17 mouse cellular contexts compared by ENCODE assay signal in the genomic region with DNA sequence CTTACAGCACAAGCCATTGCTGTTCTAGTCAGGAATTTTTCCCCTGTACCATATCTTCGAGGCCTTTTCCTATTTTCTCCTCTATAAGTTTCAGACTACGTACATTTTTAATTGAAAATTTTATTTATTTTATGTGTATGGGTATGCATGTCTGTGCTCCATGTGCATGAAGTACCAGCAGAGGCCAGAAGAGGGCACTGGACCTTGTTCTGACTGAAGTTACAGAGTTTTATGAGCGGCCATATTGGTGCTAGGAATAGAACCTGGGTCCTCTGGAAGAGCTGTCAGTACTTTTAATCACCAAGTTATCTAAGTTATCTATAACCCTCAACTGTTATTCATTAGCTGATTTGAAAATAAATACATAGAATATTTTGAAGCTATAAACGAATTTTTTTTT.
DNase-seq lines count a peak whose midpoint lies in the region; ATAC-seq and TF ChIP-seq lines count a peak whose summit lies in the region.
"Had no signal": no experiment of that assay in that cellular context is flagged by ENCODE, and none has a peak within 500 bp of the region (broad histone marks: within the 10 kb centered on the region; RNA-seq: fewer than 3 reads in every experiment).

No protein-coding gene starts in this region.

- H3K27ac ChIP-seq in left cerebral cortex, adult 2 months = no peak overlapping the region
- H3K27ac ChIP-seq in midbrain, embryonic 15.5 days = no peak overlapping the region
- H3K27ac ChIP-seq: embryonic facial prominence, embryonic 10.5 days; hindbrain, embryonic 14.5 days; macrophage; neural tube, embryonic 13.5 days had no signal

- H3K9me3 ChIP-seq in E14TG2a.4 (ENCODE audit: low read length) = peaks cover 4% of the 10 kb centered on the region
- no peaks in the 10 kb centered on the region for H3K9me3 ChIP-seq in midbrain, embryonic 15.5 days

- H3K9ac ChIP-seq in midbrain, embryonic 15.5 days = no peak overlapping the region
- H3K9ac ChIP-seq: hindbrain, embryonic 14.5 days; neural tube, embryonic 13.5 days had no signal

- peak; percentile 13 for TF ChIP-seq CTCF in left cerebral cortex, adult 2 months (IDR thresholded peaks at IDR 0.05)
- peak; percentile 37 for TF ChIP-seq CTCF in E14TG2a.4 (conservative IDR thresholded peaks at IDR 0.05; ENCODE audit: low read length)

- H3K27me3 ChIP-seq in E14TG2a.4 (ENCODE audit: insufficient read depth, low read length) = no peaks in the 10 kb centered on the region
- H3K27me3 ChIP-seq in midbrain, embryonic 15.5 days (replicated peaks) = no peaks in the 10 kb centered on the region
- H3K27me3 ChIP-seq: neural tube, embryonic 13.5 days had no signal

- no peaks in the 10 kb centered on the region for H3K36me3 ChIP-seq in E14TG2a.4 (ENCODE audit: insufficient read depth, low read length)
- no peaks in the 10 kb centered on the region for H3K36me3 ChIP-seq in midbrain, embryonic 15.5 days (replicated peaks)
- H3K36me3 ChIP-seq: embryonic facial prominence, embryonic 10.5 days; neural tube, embryonic 13.5 days had no signal

- no peak for ATAC-seq in CD4-positive, CD25-positive, alpha-beta regulatory T cell, adult 4 months
- ATAC-seq in midbrain, embryonic 15.5 days (replicated peaks) = no peak
- ATAC-seq: midbrain, embryonic 16.5 days had no signal

- no peak overlapping the region for H3K4me2 ChIP-seq in midbrain, embryonic 15.5 days
- H3K4me2 ChIP-seq: hindbrain, embryonic 14.5 days; neural tube, embryonic 13.5 days had no signal

- peak; percentile 57 for DNase-seq in CD4-positive, CD25-positive, alpha-beta regulatory T cell, adult 2 months (ENCODE audit: low read depth, low spot score)
- no peak for DNase-seq in left cerebral cortex, adult 2 months (ENCODE audit: extremely low spot score in 1 of 2, low spot score in 2 of 2)
- no peak for DNase-seq in left cerebral cortex, adult 11 months (ENCODE audit: low spot score)
- DNase-seq in induced T-regulatory cell, adult 2 months (ENCODE audit: low read depth) = peak; percentile 55
- DNase-seq in spleen, postnatal 36 days (ENCODE audit: low spot score in 2 of 2) = no peak
- DNase-seq: adrenal gland, adult 8-10 months; cerebellum, postnatal 25 days; gastrocnemius, postnatal 36 days; kidney, adult 9 months had no signal

- H3K4me1 ChIP-seq in E14TG2a.4 (replicated peaks; ENCODE audit: low read depth, low read length) = peaks cover 6% of the 10 kb centered on the region; the same call in 1 of the 2 replicates
- no peaks in the 10 kb centered on the region for H3K4me1 ChIP-seq in midbrain, embryonic 15.5 days

- intact Hi-C loops in left cerebral cortex, adult 2 months (cut with DNase I) = no loop called here

- no peak overlapping the region for H3K4me3 ChIP-seq in left cerebral cortex, adult 2 months
- no peak overlapping the region for H3K4me3 ChIP-seq in E14TG2a.4 (replicated peaks; ENCODE audit: low read length)
- H3K4me3 ChIP-seq in midbrain, embryonic 15.5 days = no peak overlapping the region
- H3K4me3 ChIP-seq: embryonic facial prominence, embryonic 10.5 days; neural tube, embryonic 13.5 days had no signal

- WGBS in midbrain, embryonic 15.5 days = 96% methylated on average over 4 of the region's 4 CpGs

Comparison
In these comparisons a context has a peak if more than half of its experiments do, and no peak if none do; other contexts are left out.
1. DNase-seq: peak in CD4-positive, CD25-positive, alpha-beta regulatory T cell, adult 2 months (single experiment) and induced T-regulatory cell, adult 2 months (single experiment); none in left cerebral cortex, adult 2 months (0 of 2), left cerebral cortex, adult 11 months (single experiment) and spleen, postnatal 36 days (0 of 2).